17 mouse cellular contexts compared by ENCODE assay signal in genomic region chr4:151150842-151151241, GRCm38 (mm10).
DNase-seq lines count a peak whose midpoint lies in the region; ATAC-seq and TF ChIP-seq lines count a peak whose summit lies in the region.
"Had no signal": no experiment of that assay in that cellular context is flagged by ENCODE, and none has a peak within 500 bp of the region (broad histone marks: within the 10 kb centered on the region; RNA-seq: fewer than 3 reads in every experiment).

No protein-coding gene starts in this region.

- TF ChIP-seq CTCF in midbrain, postnatal 0 days (IDR thresholded peaks at IDR 0.05): no peak

- no peak overlapping the region for H3K9ac ChIP-seq in midbrain, embryonic 15.5 days
- H3K9ac ChIP-seq in midbrain, postnatal 0 days (replicated peaks; ENCODE audit: low read length, poor library complexity, severe bottlenecking): no peak overlapping the region
- no peak overlapping the region for H3K9ac ChIP-seq in hindbrain, embryonic 12.5 days
- H3K9ac ChIP-seq in neural tube, embryonic 14.5 days (replicated peaks; ENCODE audit: low read depth, low read length): no peak overlapping the region
- H3K9ac ChIP-seq: liver, postnatal 0 days had no signal

- DNase-seq in frontal cortex, postnatal 14 days (ENCODE audit: low spot score in 2 of 2): no peak
- DNase-seq in midbrain, postnatal 0 days (ENCODE audit: low spot score): no peak
- no peak for DNase-seq in cerebellum, adult 9-10 months
- DNase-seq in limb, embryonic 10.5 days (ENCODE audit: low spot score): no peak
- DNase-seq: cerebellum, postnatal 14 days; gastrocnemius, postnatal 14 days; heart, postnatal 14 days; liver; liver, postnatal 0 days; right cerebral cortex, postnatal 4 days; thymus, postnatal 4 days had no signal

- no peak overlapping the region for H3K4me3 ChIP-seq in midbrain, embryonic 15.5 days
- no peak overlapping the region for H3K4me3 ChIP-seq in midbrain, postnatal 0 days (ENCODE audit: low read depth, low read length)
- H3K4me3 ChIP-seq in hindbrain, embryonic 12.5 days: no peak overlapping the region
- no peak overlapping the region for H3K4me3 ChIP-seq in neural tube, embryonic 14.5 days (ENCODE audit: low read depth, low read length)
- H3K4me3 ChIP-seq in limb, embryonic 10.5 days: no peak overlapping the region

- 42% methylated on average over 11 of the region's 11 CpGs for WGBS in midbrain, embryonic 15.5 days
- 44% methylated on average over 11 of the region's 11 CpGs for WGBS in midbrain, postnatal 0 days
- 57% methylated on average over 11 of the region's 11 CpGs for WGBS in hindbrain, embryonic 12.5 days
- 53% methylated on average over 11 of the region's 11 CpGs for WGBS in neural tube, embryonic 14.5 days
- 87% methylated on average over 11 of the region's 11 CpGs for WGBS in limb, embryonic 10.5 days

- H3K27me3 ChIP-seq in midbrain, embryonic 15.5 days (replicated peaks): peaks cover 14% of the 10 kb centered on the region; the same call in 1 of the 2 replicates
- H3K27me3 ChIP-seq in midbrain, postnatal 0 days (ENCODE audit: insufficient read depth, low read length): no peaks in the 10 kb centered on the region
- peaks cover 25% of the 10 kb centered on the region for H3K27me3 ChIP-seq in hindbrain, embryonic 12.5 days
- H3K27me3 ChIP-seq in neural tube, embryonic 14.5 days (ENCODE audit: control insufficient read depth, insufficient read depth, low read length): no peaks in the 10 kb centered on the region
- H3K27me3 ChIP-seq in limb, embryonic 10.5 days (ENCODE audit: low read depth, poor library complexity, severe bottlenecking): peaks cover 35% of the 10 kb centered on the region

- H3K36me3 ChIP-seq in midbrain, embryonic 15.5 days (replicated peaks): no peaks in the 10 kb centered on the region
- no peaks in the 10 kb centered on the region for H3K36me3 ChIP-seq in midbrain, postnatal 0 days (ENCODE audit: insufficient read depth, low read length)
- H3K36me3 ChIP-seq in hindbrain, embryonic 12.5 days: no peaks in the 10 kb centered on the region
- no peaks in the 10 kb centered on the region for H3K36me3 ChIP-seq in neural tube, embryonic 14.5 days (ENCODE audit: control insufficient read depth, insufficient read depth, low read length)
- no peaks in the 10 kb centered on the region for H3K36me3 ChIP-seq in limb, embryonic 10.5 days

- H3K9me3 ChIP-seq in midbrain, embryonic 15.5 days: no peaks in the 10 kb centered on the region
- H3K9me3 ChIP-seq in midbrain, postnatal 0 days (ENCODE audit: low read length): no peaks in the 10 kb centered on the region
- no peaks in the 10 kb centered on the region for H3K9me3 ChIP-seq in hindbrain, embryonic 12.5 days (replicated peaks)
- H3K9me3 ChIP-seq in neural tube, embryonic 14.5 days (ENCODE audit: control insufficient read depth, low read length): no peaks in the 10 kb centered on the region
- no peaks in the 10 kb centered on the region for H3K9me3 ChIP-seq in limb, embryonic 10.5 days (replicated peaks)

- peaks cover 33% of the 10 kb centered on the region for H3K4me1 ChIP-seq in midbrain, embryonic 15.5 days
- H3K4me1 ChIP-seq in midbrain, postnatal 0 days (ENCODE audit: insufficient read depth, low read length): 0 out of 2 replicates have a peak, but pooled peaks cover 3% of the 10 kb centered on the region
- H3K4me1 ChIP-seq in hindbrain, embryonic 12.5 days: peaks cover 58% of the 10 kb centered on the region
- peaks cover 21% of the 10 kb centered on the region for H3K4me1 ChIP-seq in neural tube, embryonic 14.5 days (ENCODE audit: control insufficient read depth, insufficient read depth, low read length)
- H3K4me1 ChIP-seq in limb, embryonic 10.5 days: peaks cover 15% of the 10 kb centered on the region

- H3K4me2 ChIP-seq in midbrain, embryonic 15.5 days: no peak overlapping the region
- H3K4me2 ChIP-seq in midbrain, postnatal 0 days (ENCODE audit: low read depth, low read length, poor library complexity, severe bottlenecking): no peak overlapping the region
- no peak overlapping the region for H3K4me2 ChIP-seq in hindbrain, embryonic 12.5 days (replicated peaks)
- H3K4me2 ChIP-seq in neural tube, embryonic 14.5 days (ENCODE audit: low read depth, low read length): no peak overlapping the region
- H3K4me2 ChIP-seq: heart, embryonic 11.5 days had no signal

- ATAC-seq in frontal cortex, adult (ENCODE audit: low TSS enrichment): peak; percentile 48; the same call in 1 of the 2 replicates
- peak; percentile 22; the same call in 1 of the 2 replicates for ATAC-seq in midbrain, embryonic 15.5 days (replicated peaks)
- ATAC-seq in midbrain, postnatal 0 days (ENCODE audit: low FRiP score): no peak
- ATAC-seq in hindbrain, embryonic 12.5 days (ENCODE audit: low FRiP score): peak; percentile 41; the same call in 1 of the 2 replicates
- ATAC-seq in neural tube, embryonic 14.5 days (ENCODE audit: low read depth): no peak
- ATAC-seq: intestine, embryonic 16.5 days; liver, postnatal 0 days had no signal

- peak overlapping the region; percentile 54 for H3K27ac ChIP-seq in midbrain, embryonic 15.5 days
- no peak overlapping the region for H3K27ac ChIP-seq in midbrain, postnatal 0 days (ENCODE audit: low read depth, low read length)
- peak overlapping the region; percentile 73 for H3K27ac ChIP-seq in hindbrain, embryonic 12.5 days
- H3K27ac ChIP-seq in neural tube, embryonic 14.5 days (ENCODE audit: low read depth, low read length): peak overlapping the region; percentile 79
- H3K27ac ChIP-seq in limb, embryonic 10.5 days: no peak overlapping the region

Comparison
In these comparisons a context has a peak if more than half of its experiments do, and no peak if none do; other contexts are left out.
1. ATAC-seq: peak in frontal cortex, adult (single experiment), midbrain, embryonic 15.5 days (single experiment) and hindbrain, embryonic 12.5 days (single experiment); none in midbrain, postnatal 0 days (single experiment) and neural tube, embryonic 14.5 days (single experiment).
2. H3K27ac ChIP-seq: peak in midbrain, embryonic 15.5 days (single experiment), hindbrain, embryonic 12.5 days (single experiment) and neural tube, embryonic 14.5 days (single experiment); none in midbrain, postnatal 0 days (single experiment) and limb, embryonic 10.5 days (single experiment).